Mouse (Mus musculus): ENCODE measurements at regions not wholly inside any gene's neighbourhood (a gene's known extent, or its start where the extent isn't known, plus 50 kb on each side); places are given as distances from the start of the nearest gene placed in this dataset.

DNA sequence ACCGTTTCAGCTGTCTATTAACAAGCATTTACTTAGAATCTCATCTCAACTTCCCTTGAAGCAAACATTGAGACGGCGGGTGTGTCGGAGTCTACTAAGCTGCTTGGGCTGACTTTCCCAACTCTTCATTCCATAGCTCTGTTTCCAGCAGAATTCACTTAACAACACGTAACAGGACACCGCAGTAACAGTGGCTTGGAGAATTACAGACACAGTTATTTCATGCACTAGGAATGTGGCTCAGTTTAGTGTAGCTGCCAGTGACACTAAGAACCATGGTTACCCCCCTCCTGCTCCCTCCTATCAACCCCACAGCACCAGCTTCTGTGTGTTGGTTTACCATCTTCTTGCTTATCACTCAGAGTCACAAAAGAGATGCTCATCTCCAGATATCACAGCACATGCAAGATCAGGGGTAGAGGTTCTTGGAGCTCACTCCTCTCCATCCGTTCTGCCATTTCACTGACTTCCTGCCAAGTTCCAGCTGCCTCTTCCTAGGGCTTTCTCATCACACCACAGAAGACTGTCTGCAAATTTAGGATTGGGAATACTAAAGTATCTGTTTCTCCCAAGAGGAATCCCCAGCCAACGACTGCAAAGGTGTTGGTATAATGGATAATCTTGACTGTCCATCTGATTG, 90.7 kb downstream of the Banf2 start:
- DNase-seq: no peak
- intact Hi-C loops (cut with DNase I): no loop called here

- intact Hi-C loops (cut with DNase I): no loop called here
- DNase-seq: peak; percentile 32
Observed at GRCm38 (mm10) chr2:144127082-144128037, 94.5 kb downstream of the Banf2 start.

GRCm38 (mm10) chr2:144128038-144128402, 95.2 kb downstream of the Banf2 start:
- no peak for DNase-seq
- intact Hi-C loops (cut with DNase I): no loop called here

DNA sequence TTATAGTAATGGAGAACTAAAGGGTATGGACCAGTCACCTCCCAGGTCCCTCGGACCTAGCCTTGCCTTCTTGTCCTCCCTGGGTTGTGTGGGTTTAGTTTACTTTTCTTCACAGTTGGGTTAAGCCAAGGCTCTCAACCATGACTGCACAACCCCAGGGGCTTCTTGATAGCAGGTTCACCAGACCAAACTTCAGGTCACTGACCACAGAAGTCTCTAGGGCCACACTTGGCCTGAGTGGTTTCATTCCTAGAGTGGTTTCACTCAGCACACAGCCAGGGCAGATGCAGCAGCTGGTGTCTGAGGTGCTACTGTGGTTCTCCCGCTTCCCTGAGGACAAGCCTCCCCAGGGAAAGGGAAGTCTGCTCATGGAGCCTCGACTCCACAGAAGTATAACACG, 95.7 kb downstream of the Banf2 start:
- intact Hi-C loops (cut with DNase I): no loop called here
- no peak for DNase-seq

GRCm38 (mm10) chr2:144133806-144134574, 101.1 kb downstream of the Banf2 start:
- intact Hi-C loops (cut with DNase I): no loop called here
- DNase-seq: no peak

DNA sequence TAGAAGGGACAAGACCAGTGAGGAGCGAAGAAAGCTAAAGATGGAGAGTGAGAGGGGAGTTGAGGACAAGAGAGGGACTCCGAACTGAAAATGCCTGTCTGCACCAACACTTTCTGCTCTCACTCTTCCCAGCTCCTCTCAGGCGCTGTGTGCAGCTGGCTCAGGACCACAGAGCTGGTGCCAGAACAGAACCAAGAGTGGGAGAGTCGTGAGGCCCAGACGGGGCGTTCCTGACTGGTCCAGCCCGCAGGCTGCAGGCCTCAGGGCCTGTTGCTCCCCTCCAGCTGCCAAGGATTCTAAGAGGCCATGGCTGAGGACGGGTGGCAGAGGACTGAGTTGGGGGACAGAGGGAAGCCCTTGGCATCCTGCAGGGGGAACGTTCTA, 101.7 kb downstream of the Banf2 start:
- intact Hi-C loops (cut with DNase I): no loop called here
- DNase-seq: peak; percentile 21

DNA sequence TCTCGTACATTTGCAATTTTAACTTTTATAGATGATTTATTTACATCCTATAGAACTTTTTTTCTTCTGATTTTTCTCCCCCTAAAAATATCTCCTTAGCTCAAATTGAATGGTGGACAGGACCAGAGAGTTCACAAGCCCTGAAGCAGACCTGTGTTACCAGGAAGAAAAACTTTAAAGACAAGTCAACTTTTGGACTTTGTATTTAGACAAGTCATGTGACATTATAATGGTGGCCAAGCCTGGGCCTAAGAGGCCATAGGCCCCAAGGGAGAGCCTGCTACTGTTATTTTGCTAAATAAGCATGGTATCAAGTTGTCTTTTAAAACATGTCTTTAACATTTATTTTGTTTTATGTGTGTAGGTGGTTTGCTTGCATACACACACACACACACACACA, 102.7 kb downstream of the Banf2 start:
- intact Hi-C loops (cut with DNase I): no loop called here
- DNase-seq: no peak

- DNase-seq: no peak
Observed at GRCm38 (mm10) chr2:144143620-144144384, 110.9 kb downstream of the Banf2 start.

GRCm38 (mm10) chr2:144144486-144145136, 111.8 kb downstream of the Banf2 start:
- intact Hi-C loops (cut with DNase I): no loop called here
- no peak for DNase-seq

More at GRCm38 (mm10) chr2:144143620-144144384, 110.9 kb downstream of the Banf2 start:
- intact Hi-C loops (cut with DNase I): no loop called here

DNA sequence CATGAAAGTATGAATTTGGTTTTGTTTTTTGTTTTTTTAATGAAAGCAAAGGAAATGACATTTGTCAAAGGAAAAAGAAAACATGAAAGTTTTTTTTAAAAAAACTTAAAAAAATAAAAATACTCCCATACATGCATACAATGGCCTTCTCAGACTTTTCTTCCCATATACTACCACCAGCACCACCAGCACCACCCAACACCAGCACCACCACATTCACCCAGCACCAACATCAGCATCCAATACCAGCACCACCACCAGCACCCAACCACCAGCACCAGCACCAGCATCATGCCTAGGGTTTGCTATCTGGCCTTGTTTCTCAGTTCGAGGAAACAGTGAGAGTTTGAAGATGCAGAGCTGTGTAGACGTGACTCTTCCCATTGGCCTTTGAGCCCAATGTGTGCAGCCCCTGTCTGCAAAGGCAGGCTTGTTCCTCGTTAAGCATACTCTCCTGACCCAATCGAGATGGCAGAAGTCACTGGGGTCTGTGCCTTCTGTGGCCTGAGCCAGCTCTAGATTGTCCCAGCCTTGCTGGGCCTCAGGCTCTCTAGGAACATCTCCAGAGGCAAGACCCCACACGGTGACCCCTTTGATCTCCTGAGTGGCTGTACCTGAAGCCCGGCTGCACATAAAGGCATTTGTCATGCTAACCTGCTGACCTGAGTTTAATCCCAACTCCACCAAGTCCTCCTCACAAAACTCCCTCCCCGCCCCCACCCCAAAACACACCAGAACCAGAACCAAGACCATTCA, 113.8 kb upstream of the Mgme1 start:
- DNase-seq: no peak

DNA sequence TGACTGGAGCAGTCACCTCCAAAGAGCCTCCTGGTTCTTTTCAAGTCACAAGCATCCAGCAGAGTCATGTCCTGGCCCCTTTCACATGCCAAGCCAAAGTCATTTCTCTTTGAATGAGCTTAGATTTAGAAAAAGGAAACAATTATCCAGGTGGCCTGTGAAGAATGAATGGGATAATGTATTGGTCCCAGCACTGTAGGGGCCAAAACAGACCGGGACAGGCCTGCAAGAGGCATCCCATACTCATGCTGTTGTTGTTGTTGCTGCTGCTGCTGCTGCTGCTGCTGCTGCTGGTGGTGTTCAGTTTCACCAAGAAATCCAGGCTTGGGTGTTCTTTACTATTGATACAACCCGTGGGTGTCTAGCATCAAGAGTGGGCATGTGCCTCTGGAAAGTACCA, 113.1 kb upstream of the Mgme1 start:
- intact Hi-C loops (cut with DNase I): no loop called here
- DNase-seq: no peak

More for the DNA sequence above, 113.8 kb upstream of the Mgme1 start:
- intact Hi-C loops (cut with DNase I): no loop called here

- no peak for DNase-seq
- intact Hi-C loops (cut with DNase I): no loop called here
Observed at GRCm38 (mm10) chr2:144158256-144158655, 112.2 kb upstream of the Mgme1 start.

- intact Hi-C loops (cut with DNase I): loop anchor here (10.0 kb wide), 1 partner anchor 145 kb away; the partner anchor contains the start of gene Rrbp1
- DNase-seq: no peak
Observed at GRCm38 (mm10) chr2:144159854-144160331, 110.6 kb upstream of the Mgme1 start.

- DNase-seq: no peak
- intact Hi-C loops (cut with DNase I): loop anchor here (10.0 kb wide), 1 partner anchor 146 kb away; the partner anchor contains the start of gene Rrbp1
Observed at GRCm38 (mm10) chr2:144160434-144160833, 110.0 kb upstream of the Mgme1 start.

- intact Hi-C loops (cut with DNase I): loop anchor here (10.0 kb wide), 1 partner anchor 147 kb away; the partner anchor contains the start of gene Rrbp1
- no peak for DNase-seq
Observed at GRCm38 (mm10) chr2:144161852-144162251, 108.6 kb upstream of the Mgme1 start.

- intact Hi-C loops (cut with DNase I): loop anchor here (10.0 kb wide), 1 partner anchor 149 kb away; the partner anchor contains the start of gene Rrbp1
- peak; percentile 39 for DNase-seq
Observed at GRCm38 (mm10) chr2:144164102-144164501, 106.4 kb upstream of the Mgme1 start.

DNA sequence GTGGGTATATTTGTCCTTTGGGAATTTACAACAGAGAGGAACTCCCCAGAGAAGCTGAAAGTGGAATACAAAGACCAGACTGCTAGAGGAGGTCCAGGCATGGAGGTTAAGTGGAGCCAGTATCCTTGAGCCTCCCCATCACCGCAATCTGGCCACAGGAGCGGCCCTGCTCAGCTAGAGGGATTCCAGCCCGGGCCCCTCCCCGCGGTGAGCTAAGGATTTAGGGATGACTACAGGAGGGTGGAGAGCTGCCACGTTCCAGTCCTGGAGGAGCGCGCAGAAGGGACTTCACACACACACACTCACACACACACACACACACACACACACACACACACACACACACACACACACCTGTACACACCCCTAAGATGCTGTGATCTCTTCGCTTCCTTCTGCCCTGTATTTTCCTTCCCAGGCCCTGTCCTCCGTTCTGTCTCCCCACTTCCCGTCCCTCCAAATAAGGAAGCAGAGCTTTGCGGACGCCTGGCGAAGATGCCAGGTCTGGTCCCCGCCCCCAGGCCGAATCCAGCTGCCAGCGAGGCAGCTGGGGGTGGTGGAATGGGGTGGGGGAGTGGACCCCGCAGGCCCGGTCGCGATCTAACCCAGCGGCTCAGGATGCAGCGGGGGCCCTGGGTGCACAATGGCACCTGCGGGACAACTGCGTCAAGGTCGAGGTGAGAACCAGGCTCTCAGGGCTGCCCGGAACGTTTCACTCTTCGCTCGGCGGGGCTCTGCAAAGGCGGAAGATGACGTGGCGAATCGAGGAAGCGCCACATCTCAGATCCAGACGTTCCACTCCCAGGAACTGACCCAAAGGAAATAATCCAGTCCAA, 105.3 kb upstream of the Mgme1 start:
- intact Hi-C loops (cut with DNase I): loop anchor here (10.0 kb wide), 1 partner anchor 150 kb away; the partner anchor contains the start of gene Rrbp1
- peak; percentile 58 for DNase-seq
